Mouse (Mus musculus) gastrocnemius, adult 18-20 months (tissue): ENCODE measurements around the gene Cpa4. TPM values are rescaled to one million over a fixed set of nuclear protein-coding genes. Genes with fewer than 3 reads are reported as not detected.

Experiments
- DNase-seq: peaks from one replicate; pipeline ENCODE4 v3.0.0; 2021; ENCODE audit warnings: low spot score
- total RNA-seq, 2 experiments: library from RNA; stranded (reverse); gene quantifications; 2 replicates each; pipeline ENCODE4 v1.2.3; 2021

The Cpa4 gene
- total RNA-seq, 2 experiments from 2014 or later = not detected

DNA sequence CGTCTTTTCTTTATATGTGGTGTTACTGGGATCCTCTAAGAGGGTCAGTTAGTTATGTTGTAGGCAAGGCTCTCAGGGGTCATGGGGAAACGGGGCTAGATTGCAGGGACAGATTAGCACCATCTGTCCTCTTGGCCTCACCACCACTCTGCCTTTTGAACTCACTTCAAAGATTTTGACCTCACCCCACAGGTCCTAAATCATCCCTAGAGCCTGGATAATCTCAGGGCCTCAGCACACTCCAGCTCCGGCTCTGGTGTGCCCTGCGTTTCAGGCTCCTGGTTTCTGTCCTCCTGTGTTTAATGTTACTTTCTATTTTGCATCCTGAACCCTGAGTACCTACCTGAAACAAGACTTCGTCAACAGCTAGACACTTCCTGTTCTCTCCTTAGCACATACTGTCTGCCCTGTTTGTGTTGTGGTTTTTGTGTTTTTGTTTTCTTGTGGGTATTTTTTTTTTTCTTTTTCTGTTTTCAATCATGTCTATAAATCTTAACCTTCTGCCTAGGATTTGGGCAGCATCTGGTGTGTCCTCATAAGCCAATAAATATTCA, 23.8 kb downstream of the Cpa4 start:
- DNase-seq = no peak

DNA sequence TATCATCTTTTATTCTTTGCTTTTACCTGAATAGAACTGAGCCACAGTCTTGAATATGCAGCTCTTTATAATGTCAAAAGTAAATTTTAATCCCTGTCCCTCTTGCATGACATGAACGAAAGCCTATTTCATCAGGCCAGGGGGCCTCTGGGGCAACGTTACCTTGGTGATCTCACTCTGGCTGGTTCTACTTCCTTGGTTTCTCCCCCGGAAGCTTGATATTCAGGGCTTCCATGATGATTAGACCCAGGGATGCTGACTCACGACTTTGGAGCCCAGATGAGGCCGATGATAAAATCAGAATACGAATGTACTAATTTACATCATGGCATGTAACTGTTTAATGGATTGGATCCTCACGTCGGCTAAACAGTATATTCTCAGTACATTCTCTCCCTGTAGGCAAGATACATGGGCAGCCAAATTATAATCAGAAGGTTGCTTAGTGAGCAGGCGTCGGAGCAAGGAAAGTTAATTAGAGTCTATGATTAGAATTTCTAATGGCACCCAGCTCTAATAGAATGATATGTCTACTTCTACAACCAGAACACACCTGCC, 24.3 kb downstream of the Cpa4 start:
- no peak for DNase-seq

DNA sequence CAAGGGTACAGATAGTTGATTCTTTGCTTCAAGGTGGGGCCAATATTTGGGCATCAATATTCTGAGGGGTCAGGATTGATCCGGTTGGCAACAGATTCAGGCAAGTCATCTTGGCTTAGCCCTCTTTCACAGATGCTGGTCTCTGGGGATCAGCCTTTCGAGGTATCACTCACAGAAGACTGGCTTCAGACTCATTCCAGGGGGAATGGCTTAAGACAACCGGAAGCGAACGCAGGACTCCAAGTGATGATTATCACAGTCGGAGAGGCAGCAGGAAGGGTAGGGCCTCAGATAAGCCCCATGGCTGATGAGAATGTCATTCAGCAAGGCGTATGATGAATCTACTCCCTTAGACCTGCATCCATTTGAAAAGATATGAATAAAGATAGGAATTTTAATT, 26.2 kb downstream of the Cpa4 start:
- DNase-seq = no peak

DNA sequence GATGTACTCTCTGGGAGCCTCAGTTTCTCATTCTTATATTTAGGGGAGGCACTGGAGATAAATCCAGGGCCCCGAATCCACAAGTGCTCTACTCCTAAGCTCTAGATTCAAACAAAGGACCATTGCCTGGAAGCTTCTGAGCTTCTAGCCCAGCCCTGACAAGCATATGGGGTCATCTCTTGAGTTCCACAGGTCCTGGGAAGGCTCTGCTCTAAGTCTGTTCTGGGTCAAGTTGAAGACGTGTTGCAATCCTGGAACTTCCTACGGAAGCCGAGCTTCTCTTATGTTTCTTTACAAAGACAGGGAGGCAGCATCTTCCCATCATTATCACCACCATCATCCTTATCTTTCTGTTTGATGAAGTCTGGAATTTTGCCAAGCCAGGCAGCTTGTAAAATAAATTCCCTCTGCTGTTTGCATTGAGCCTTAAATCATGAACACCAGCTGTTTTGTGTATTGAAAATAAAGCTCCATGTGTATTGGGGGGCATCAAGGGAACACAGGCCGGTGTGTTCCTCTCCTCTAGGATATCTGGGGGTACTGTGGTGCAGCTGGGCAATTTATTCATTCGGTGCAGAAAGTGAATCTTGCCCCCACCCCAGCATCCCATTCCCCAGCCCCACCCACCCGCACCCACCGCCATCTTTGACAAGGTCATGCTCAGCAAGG, 28.2 kb downstream of the Cpa4 start:
- DNase-seq = no peak

DNA sequence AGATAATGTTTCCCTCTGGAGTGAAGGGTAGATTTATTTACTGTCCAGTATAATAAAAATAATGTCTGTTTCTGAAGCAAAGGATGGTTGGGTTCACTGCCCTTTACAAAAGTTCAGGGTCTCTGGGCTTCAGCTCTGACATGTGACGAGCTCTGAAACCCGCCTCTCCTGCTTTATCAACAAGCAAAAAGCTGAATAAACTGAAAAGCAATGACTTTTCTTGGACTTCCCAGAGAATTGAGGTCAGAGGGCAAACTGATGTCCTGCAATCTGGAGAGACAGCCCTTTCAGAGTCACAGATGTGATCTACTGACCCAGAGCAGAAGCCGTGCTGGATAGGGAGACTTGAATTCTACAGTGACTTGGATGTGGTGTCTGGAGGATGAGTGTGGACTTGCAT, 31.9 kb downstream of the Cpa4 start:
- no peak for DNase-seq

DNA sequence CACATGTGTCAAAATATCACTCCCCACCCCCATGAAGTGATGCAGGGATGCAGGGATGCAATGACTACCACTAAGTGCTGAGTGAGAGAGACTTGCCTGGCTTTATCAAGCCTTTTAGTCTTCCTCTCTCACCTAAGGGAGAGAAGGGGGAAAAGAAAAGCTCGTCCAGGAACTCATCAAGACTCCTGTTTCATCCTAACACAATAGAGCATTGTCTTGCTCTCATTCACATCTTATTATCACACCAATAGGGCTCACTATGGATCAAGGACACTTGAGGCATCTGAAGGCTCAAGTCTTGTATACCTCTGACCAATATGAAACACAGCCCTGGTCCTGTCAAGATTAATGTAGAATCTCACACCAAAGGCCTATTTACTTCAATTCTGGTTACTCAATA, 32.8 kb downstream of the Cpa4 start:
- DNase-seq = no peak

DNA sequence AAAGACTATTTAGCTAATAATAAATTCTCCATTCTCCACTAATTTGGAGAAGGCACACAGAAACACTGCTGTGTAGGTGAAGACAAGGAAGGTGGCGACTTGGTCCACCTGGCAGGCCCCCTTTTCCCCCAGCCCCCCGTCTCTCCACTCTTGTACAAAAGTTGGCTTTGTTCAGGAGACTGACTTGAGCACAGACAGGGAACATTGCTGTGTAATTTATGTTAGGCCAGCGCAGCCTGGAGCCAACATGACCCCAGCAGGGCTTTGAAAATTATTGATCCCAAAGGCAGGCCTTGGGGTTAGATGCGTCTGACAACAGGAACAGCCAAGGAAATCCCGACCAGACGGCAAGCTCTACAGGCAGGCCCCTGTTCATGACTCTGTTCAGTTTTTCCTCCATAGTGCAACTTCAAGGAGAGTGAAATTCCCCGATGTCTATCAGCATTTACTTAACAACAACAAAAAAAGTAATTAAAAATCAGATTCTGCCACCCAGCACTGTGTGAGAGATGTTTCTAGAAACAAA, 36.2 kb downstream of the Cpa4 start:
- no peak for DNase-seq

DNA sequence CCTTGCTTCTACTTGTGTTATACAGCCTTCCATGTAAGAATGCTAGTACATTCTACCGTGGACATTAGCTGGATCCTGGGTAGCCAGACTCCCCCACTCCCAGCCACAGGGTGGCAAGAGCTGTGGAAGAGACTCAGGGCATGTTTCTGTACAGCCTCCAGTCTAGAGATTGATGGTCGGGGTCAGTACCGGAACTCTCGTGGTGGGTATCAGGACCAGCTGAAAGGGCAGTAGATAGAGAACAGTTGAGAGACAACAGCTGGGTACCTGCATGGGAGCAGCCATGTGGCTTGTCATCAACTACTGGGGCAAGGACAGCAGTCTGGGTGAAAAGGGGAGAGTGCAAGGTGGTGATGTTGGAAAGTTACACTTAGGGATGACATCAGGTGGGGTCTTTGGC, 36.9 kb downstream of the Cpa4 start:
- DNase-seq = no peak

DNA sequence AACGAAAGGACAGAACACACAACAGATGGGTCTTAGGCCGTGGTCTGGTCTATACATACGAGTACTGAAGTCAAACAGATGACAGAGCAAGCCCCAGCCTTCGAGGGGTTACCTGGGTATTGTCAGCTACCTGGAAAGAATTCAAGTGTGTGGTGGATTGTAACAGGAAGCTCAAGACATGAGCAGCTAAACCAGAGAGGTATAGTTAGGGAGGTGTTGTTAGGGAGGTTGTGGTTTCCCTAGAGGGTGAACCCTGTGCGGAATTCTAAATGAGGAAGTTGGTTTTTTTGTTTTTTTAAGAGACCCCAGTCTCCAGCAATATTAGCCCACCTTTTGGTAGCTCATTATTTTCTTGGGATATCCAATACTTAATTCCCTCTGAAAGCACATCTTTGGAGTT, 37.5 kb downstream of the Cpa4 start:
- no peak for DNase-seq

DNA sequence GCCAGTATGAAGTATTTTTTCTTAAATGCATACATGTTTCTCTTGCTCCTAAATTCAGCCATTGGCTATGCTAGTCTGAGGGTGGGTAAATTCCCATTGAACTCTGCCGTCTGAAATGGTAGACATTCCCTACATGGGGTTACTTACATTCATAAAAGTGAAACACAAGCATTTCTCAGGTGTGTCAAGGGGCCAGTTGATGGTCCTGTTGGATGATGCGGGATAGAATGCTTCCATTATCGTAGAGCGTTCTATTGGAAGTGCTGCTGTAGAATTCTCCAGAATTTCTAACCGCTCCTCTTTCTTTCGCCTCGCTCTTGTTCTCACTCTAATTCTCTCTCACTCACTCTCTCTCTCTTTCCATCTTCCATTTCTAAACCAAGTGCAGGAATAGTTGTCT, 42.5 kb downstream of the Cpa4 start, which contains the start of gene Cpa5:
Cpa5 (plus strand) TSS at position 301 of the 400 bp plus-strand sequence.
- no peak for DNase-seq

DNA sequence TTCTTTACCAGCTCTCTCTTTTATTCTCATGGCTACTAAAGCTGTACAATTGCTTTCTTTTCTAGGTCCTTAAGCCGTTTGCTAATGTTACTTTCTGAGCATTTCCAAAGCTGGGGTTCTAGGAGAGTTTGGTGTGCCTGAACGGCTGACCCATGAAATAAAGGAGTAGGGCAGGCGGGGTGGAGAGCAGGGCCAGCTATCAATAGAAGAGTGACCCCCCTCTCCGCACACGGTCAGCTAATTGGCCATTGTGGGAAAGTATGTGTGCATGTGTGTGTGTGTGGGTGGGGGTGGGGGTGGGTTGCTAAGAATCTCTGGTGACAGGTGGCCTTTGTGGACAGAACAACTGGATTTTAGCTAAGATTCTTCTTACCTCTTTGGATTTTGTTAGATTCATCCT, 43.0 kb downstream of the Cpa4 start:
- no peak for DNase-seq

DNA sequence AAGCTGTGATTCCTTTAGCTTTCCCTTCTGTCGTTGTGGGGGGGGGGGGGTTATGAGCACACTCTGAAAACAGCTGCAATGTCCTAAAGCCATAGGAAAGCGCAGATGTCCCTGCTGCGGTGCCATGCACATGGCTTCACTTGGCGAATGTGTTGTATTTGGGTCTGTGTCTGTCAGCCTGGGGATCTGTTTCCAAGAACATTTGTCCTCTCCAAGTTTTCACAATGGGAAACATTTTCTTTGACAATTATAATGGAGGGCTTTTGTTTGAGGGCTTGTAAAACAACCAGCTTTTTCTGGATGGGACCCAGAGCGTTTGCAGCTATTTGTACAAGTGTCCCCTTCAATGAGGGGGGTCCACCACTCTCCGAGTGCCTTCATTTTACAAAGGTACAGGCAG, 46.1 kb downstream of the Cpa4 start:
- no peak for DNase-seq

DNA sequence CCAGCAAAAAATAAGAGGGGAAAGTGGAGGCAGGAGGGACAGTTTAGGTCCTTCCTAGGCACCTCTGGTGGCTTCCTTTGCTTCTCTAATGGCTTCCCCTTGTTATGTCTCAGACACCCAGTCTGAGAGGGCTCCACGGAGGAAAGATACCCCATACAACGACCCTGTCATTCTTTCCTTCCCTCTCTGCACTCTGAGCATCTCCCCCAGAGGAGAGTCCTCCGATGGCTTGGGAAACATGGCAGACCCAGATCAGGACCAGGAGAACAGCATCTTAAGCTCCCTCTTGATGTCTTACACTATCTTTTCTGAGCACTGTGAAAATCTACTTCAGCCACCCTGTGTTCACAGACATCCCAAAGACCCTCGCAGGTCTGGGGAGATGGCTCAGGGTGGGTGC, 47.6 kb downstream of the Cpa4 start:
- DNase-seq = no peak

DNA sequence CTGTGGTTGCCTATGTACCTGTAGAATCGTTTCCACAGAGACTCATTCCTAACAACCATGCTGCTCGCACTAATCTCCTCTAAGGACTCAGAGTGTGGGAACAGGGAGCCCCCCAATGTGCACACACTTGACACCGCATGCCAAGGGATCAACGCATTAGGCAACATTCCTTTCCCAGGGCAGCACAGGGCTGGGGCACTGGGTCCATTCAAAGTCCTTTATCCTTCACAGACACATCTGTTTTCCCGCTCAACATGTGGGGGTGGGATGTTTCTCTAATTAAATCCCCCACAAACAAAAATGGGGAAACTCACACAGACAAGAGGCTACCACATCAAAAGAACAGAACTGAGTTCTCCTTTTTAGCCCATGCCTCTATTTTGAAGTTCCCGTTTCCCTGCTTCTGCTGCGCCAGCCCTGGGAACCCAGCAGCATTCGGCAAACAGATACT, 48.3 kb downstream of the Cpa4 start:
- no peak for DNase-seq

DNA sequence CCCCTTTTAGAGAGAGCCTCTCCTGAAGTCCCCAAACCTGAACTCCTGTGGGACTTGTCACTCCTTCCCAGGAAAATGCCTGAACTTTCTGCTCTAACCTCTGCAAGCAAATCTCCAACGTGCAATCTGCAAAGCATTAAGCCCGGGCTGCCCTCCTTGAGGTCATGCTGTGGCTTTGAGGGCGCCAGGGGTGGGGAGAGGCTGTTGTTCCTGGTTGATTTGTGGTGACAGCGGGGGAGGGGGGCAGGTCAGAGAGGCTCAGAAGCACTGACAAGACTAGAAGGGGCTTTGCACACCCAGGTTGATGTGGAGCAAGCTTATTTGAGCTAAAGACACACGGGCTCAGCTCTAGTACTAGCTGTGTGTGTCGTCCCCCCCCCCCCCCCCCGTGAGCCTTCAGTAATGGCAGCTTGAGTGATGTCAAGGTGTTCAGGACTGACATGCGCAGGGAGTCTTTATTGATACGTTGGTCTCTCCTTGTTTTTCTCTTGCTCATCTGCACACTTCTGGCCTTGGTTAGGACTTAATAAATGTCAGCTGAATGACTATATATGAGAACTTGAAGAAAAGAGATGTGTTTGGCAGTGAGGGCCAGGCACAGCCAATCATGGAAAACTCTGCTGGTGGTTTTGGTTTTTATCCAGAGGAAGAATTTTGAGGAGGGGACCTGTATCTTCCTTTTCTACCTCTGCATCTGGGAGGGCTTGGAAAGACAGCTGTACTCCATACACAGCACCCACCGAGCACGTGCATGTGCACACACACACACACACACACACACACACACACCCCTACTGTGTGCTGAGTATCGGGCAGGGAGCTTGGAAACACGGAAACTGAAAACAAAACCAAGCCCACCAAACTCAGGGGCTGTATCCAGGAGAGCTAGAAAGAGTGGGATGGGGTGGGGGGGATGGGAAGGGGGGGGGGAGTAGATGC, 49.1 kb downstream of the Cpa4 start:
- DNase-seq = no peak

DNA sequence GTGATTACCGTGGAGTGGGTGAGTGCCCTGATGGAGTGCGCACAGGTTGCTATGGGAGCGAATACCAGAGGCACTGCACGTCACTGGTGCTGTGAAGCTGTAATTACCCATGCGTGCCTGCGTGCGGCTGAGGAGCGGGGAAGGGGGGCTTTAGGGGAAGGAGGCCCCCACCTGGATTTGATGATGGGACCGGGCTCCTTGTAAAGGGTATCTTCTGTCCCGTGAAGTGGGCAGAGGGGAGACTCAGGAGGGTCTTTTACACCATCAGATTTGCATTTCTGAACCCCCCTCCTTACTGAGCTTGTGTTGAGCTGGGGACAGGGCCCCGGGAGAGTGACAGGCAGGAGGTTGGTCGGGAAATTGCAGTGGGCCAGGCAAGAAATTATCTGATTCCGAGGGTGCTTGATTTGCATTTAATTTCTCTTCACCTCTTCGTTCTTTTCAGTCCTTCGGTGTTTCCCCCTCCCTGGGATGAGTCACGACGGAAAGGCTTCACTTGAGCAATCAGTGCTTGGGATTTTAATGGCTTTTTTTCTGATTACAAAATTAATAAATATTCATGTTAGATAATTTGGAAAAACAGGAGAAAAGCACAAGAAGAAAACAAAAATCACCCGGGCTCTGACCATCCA, 49.9 kb downstream of the Cpa4 start:
- peak; percentile 13 for DNase-seq

DNA sequence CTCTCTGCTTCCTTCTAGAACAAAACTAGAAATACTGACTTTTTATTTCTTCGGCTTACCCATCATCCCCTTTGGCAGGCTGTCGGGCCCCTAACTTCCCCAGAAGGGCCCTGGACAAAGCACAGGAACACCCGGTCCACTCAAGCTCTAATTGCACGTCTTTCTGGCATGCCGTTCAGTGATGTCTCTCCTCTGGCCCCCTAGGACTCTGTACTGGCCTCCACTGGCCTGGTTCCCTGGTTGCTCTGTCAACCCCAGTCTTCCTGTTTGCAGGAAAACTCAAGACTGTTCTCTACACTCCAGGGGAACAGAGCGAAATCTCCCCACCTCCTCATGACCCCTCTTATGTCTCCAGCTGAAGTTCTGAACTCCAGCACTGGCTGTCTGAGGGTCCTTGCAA, 50.6 kb downstream of the Cpa4 start:
- DNase-seq = peak; percentile 31

DNA sequence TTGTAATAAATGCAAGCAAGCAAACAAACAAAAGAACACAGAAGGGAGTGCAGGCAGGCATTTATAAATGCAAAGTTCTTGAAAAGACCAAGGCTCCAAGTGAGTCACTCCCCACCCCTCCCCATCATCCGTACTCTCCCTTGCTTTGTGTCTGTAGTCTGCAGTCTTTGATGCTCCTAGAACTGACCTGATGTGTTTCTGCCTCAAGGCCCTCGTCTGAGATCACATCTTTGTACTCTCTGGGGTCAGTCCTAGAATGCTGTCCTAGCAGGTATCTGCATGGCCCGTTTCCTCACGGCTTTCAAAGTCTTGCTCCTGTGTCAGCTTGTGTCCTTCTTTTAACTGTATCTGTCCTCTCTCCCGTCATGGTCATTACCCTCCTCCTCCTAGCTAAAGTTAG, 51.4 kb downstream of the Cpa4 start:
- DNase-seq = no peak

DNA sequence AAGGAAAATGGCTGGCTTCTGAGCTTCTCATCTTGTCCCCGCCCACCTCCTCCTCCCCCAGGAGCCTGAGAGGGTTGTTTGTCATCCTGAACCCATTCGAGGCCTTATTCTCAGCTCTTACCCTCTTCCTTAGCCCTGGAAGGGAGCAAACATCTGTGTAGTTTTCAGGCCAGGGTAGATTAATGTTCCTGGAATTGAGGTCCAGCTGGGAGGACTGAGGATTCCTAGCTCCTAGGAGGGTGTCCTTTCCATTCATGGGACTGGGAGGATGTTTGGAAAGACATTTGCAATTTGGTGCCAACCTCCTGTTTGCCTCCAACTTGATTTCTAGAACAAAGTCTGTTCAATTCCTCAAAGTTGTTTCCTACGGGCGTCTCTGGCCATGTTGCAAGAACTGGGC, 52.4 kb downstream of the Cpa4 start:
- peak; percentile 56 for DNase-seq

DNA sequence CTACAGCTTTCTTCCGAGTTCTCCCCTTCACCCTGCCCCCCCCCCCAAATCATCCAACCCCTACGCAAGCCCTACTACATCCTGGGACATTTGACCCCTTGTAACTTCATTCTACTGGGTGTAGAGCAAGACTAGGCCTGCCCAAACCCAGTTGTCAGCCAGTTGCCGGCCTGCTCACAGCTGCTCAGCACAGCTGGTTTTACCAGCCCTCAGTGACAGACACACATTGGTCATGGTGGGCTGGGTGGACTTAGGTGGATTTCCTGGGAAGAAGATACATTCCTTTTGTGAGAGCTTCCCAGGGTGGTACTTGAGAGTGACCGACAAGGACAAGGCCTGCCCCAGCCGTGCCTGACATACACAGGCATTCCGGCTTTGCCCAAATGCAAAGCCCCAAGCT, 52.8 kb downstream of the Cpa4 start:
- DNase-seq = no peak

DNA sequence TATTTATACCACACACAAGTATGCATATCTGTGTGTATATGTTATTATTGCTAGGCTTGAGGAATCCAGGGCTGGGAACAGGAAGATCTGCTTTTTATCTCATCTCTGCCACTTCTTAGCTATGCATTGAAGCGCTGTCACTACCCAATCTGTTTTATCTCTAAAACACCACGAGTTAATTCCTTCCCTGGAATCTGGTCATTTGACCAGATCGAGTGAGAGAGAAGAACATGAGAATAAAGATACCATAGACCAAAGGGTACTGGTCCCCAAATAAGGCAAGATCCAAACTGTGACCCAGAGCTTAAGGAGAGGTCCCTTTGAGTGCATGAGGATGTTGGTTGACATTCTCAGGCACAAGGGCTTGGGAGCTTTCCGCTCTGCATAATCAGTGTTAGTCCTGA, 53.8 kb downstream of the Cpa4 start:
- no peak for DNase-seq
